Mouse (Mus musculus): Measurements from ENCODE around the gene Lcat. TPM values are rescaled to one million over a fixed set of nuclear protein-coding genes. Genes with fewer than 3 reads are reported as not detected.

Lcat gene
- total and polyA plus RNA-seq, 2 experiments from 2014 or later = 5.6 to 19.3 TPM

GRCm38 (mm10) chr8:105890870-105891269 is 52.3 kb downstream of the Lcat start:
- TF ChIP-seq CTCF (IDR thresholded peaks at IDR 0.05) = no peak
- ATAC-seq (ENCODE audit: low FRiP score) = no peak
- Histone ChIP-seq H3K4me3 (ENCODE audit: low read depth, low read length) (no peak overlapping the region), H3K27ac (ENCODE audit: low read depth, low read length) (no peak overlapping the region), H3K4me2 (ENCODE audit: low read depth, low read length, poor library complexity, severe bottlenecking) (no peak overlapping the region), H3K9ac (replicated peaks; ENCODE audit: low read length, poor library complexity, severe bottlenecking) (no peak overlapping the region), H3K4me1 (ENCODE audit: insufficient read depth, low read length) (no peaks in the 10 kb centered on the region), H3K27me3 (ENCODE audit: insufficient read depth, low read length) (no peaks in the 10 kb centered on the region), H3K36me3 (ENCODE audit: insufficient read depth, low read length) (peaks cover 76% of the 10 kb centered on the region), H3K9me3 (ENCODE audit: low read length) (no peaks in the 10 kb centered on the region)
- 91% methylated on average over 6 of the region's 6 CpGs for WGBS
- no peak for DNase-seq (ENCODE audit: low spot score)

GRCm38 (mm10) chr8:105889756-105890465 is 53.3 kb downstream of the Lcat start:
- Histone ChIP-seq H3K9ac (replicated peaks; ENCODE audit: low read length, poor library complexity, severe bottlenecking) (no peak overlapping the region), H3K36me3 (ENCODE audit: insufficient read depth, low read length) (peaks cover 86% of the 10 kb centered on the region), H3K4me1 (ENCODE audit: insufficient read depth, low read length) (no peaks in the 10 kb centered on the region), H3K27me3 (ENCODE audit: insufficient read depth, low read length) (no peaks in the 10 kb centered on the region), H3K4me3 (ENCODE audit: low read depth, low read length) (no peak overlapping the region), H3K4me2 (ENCODE audit: low read depth, low read length, poor library complexity, severe bottlenecking) (no peak overlapping the region), H3K27ac (ENCODE audit: low read depth, low read length) (no peak overlapping the region), H3K9me3 (ENCODE audit: low read length) (no peaks in the 10 kb centered on the region)
- no peak for ATAC-seq (ENCODE audit: low FRiP score)
- no peak for TF ChIP-seq CTCF (IDR thresholded peaks at IDR 0.05)
- no peak for DNase-seq (ENCODE audit: low spot score)
- WGBS = 91% methylated on average over 12 of the region's 12 CpGs

Small RNA genes within 50 kb of the gene (microRNA-seq; reads per million reads assigned to microRNA genes)
- not detected for gene Mir7074 (ENCODE audit: borderline number of aligned reads)

Other genes with a start within 250 kb of the Lcat start
- 20.6 and 32.0 TPM in 2 replicates for gene Acd, start 242.3 kb downstream of the Lcat start, total RNA-seq (2014; rRNA removed)
- gene Acd, start 242.3 kb downstream of the Lcat start, polyA plus RNA-seq (2015; fragmentation: Nextera tagmentation; extraction: Ambion mirVana) = 84.7 and 93.0 TPM in 2 replicates
- 99.3 and 110 TPM in 2 replicates for gene Pard6a, start 242.2 kb downstream of the Lcat start, total RNA-seq (2014; rRNA removed)
- gene Pard6a, start 242.2 kb downstream of the Lcat start, polyA plus RNA-seq (2015; fragmentation: Nextera tagmentation; extraction: Ambion mirVana) = 71.4 and 73.4 TPM in 2 replicates
- gene 4933405L10Rik, start 235.7 kb downstream of the Lcat start, total RNA-seq (2014; rRNA removed) = not detected in 2 replicates
- gene 4933405L10Rik, start 235.7 kb downstream of the Lcat start, polyA plus RNA-seq (2015; fragmentation: Nextera tagmentation; extraction: Ambion mirVana) = 0.44 and 0.50 TPM in 2 replicates
- 9.8 and 11.2 TPM in 2 replicates for gene Enkd1, start 235.2 kb downstream of the Lcat start, total RNA-seq (2014; rRNA removed)
- gene Enkd1, start 235.2 kb downstream of the Lcat start, polyA plus RNA-seq (2015; fragmentation: Nextera tagmentation; extraction: Ambion mirVana) = 15.4 and 15.6 TPM in 2 replicates
- 47.6 and 64.7 TPM in 2 replicates for gene Gfod2, start 184.7 kb downstream of the Lcat start, total RNA-seq (2014; rRNA removed)
- 60.9 and 67.9 TPM in 2 replicates for gene Gfod2, start 184.7 kb downstream of the Lcat start, polyA plus RNA-seq (2015; fragmentation: Nextera tagmentation; extraction: Ambion mirVana)
- 13.4 and 13.5 TPM in 2 replicates for gene Ranbp10, start 116.0 kb downstream of the Lcat start, total RNA-seq (2014; rRNA removed)
- 4.8 and 6.4 TPM in 2 replicates for gene Ranbp10, start 116.0 kb downstream of the Lcat start, polyA plus RNA-seq (2015; fragmentation: Nextera tagmentation; extraction: Ambion mirVana)
- gene Tsnaxip1, start 115.7 kb downstream of the Lcat start, total RNA-seq (2014; rRNA removed) = 0.14 and 0.16 TPM in 2 replicates
- 0.62 and 0.88 TPM in 2 replicates for gene Tsnaxip1, start 115.7 kb downstream of the Lcat start, polyA plus RNA-seq (2015; fragmentation: Nextera tagmentation; extraction: Ambion mirVana)
- 44.8 and 48.6 TPM in 2 replicates for gene Cenpt, start 90.1 kb downstream of the Lcat start, total RNA-seq (2014; rRNA removed)
- gene Cenpt, start 90.1 kb downstream of the Lcat start, polyA plus RNA-seq (2015; fragmentation: Nextera tagmentation; extraction: Ambion mirVana) = 45.2 and 48.7 TPM in 2 replicates
- 52.0 and 80.1 TPM in 2 replicates for gene Thap11, start 88.2 kb downstream of the Lcat start, total RNA-seq (2014; rRNA removed)
- 40.1 and 42.9 TPM in 2 replicates for gene Thap11, start 88.2 kb downstream of the Lcat start, polyA plus RNA-seq (2015; fragmentation: Nextera tagmentation; extraction: Ambion mirVana)
- 60.7 and 65.2 TPM in 2 replicates for gene Nutf2, start 82.8 kb downstream of the Lcat start, total RNA-seq (2014; rRNA removed)
- 109 and 137 TPM in 2 replicates for gene Nutf2, start 82.8 kb downstream of the Lcat start, polyA plus RNA-seq (2015; fragmentation: Nextera tagmentation; extraction: Ambion mirVana)
- gene Edc4, start 62.5 kb downstream of the Lcat start, total RNA-seq (2014; rRNA removed) = 100 and 125 TPM in 2 replicates
- 45.2 and 45.4 TPM in 2 replicates for gene Edc4, start 62.5 kb downstream of the Lcat start, polyA plus RNA-seq (2015; fragmentation: Nextera tagmentation; extraction: Ambion mirVana)
- gene Nrn1l, start 49.8 kb downstream of the Lcat start, total RNA-seq (2014; rRNA removed) = 1.3 and 1.9 TPM in 2 replicates
- 1.3 TPM in 2 replicates for gene Nrn1l, start 49.8 kb downstream of the Lcat start, polyA plus RNA-seq (2015; fragmentation: Nextera tagmentation; extraction: Ambion mirVana)
- gene Pskh1, start 42.9 kb downstream of the Lcat start, total RNA-seq (2014; rRNA removed) = 23.2 and 23.9 TPM in 2 replicates
- gene Pskh1, start 42.9 kb downstream of the Lcat start, polyA plus RNA-seq (2015; fragmentation: Nextera tagmentation; extraction: Ambion mirVana) = 8.7 and 11.9 TPM in 2 replicates
- 3.6 and 4.0 TPM in 2 replicates for gene Ctrl, start 9.5 kb downstream of the Lcat start, total RNA-seq (2014; rRNA removed)
- gene Ctrl, start 9.5 kb downstream of the Lcat start, polyA plus RNA-seq (2015; fragmentation: Nextera tagmentation; extraction: Ambion mirVana) = 3.2 and 3.9 TPM in 2 replicates
- 44.9 and 85.1 TPM in 2 replicates for gene Psmb10, start 4.9 kb downstream of the Lcat start, total RNA-seq (2014; rRNA removed)
- 110 and 122 TPM in 2 replicates for gene Psmb10, start 4.9 kb downstream of the Lcat start, polyA plus RNA-seq (2015; fragmentation: Nextera tagmentation; extraction: Ambion mirVana)
- gene Slc12a4, start 22.7 kb upstream of the Lcat start, total RNA-seq (2014; rRNA removed) = 11.8 and 12.1 TPM in 2 replicates
- gene Slc12a4, start 22.7 kb upstream of the Lcat start, polyA plus RNA-seq (2015; fragmentation: Nextera tagmentation; extraction: Ambion mirVana) = 9.6 and 12.0 TPM in 2 replicates
- gene Dpep3, start 36.0 kb upstream of the Lcat start, total RNA-seq (2014; rRNA removed) = not detected in 2 replicates
- not detected in 2 replicates for gene Dpep3, start 36.0 kb upstream of the Lcat start, polyA plus RNA-seq (2015; fragmentation: Nextera tagmentation; extraction: Ambion mirVana)
- gene Dus2, start 48.0 kb upstream of the Lcat start, total RNA-seq (2014; rRNA removed) = 16.3 and 18.8 TPM in 2 replicates
- 21.3 and 22.2 TPM in 2 replicates for gene Dus2, start 48.0 kb upstream of the Lcat start, polyA plus RNA-seq (2015; fragmentation: Nextera tagmentation; extraction: Ambion mirVana)
- not detected in 2 replicates for gene Dpep2nb, start 62.6 kb upstream of the Lcat start, total RNA-seq (2014; rRNA removed)
- gene Dpep2nb, start 62.6 kb upstream of the Lcat start, polyA plus RNA-seq (2015; fragmentation: Nextera tagmentation; extraction: Ambion mirVana) = not detected in 2 replicates
- 29.7 and 36.3 TPM in 2 replicates for gene Ddx28, start 68.5 kb upstream of the Lcat start, total RNA-seq (2014; rRNA removed)
- 22.8 and 22.9 TPM in 2 replicates for gene Ddx28, start 68.5 kb upstream of the Lcat start, polyA plus RNA-seq (2015; fragmentation: Nextera tagmentation; extraction: Ambion mirVana)
- 16.5 and 18.0 TPM in 2 replicates for gene Nfatc3, start 115.5 kb upstream of the Lcat start, total RNA-seq (2014; rRNA removed)
- gene Nfatc3, start 115.5 kb upstream of the Lcat start, polyA plus RNA-seq (2015; fragmentation: Nextera tagmentation; extraction: Ambion mirVana) = 1.8 and 2.7 TPM in 2 replicates
- gene Esrp2, start 193.6 kb upstream of the Lcat start, total RNA-seq (2014; rRNA removed) = 0.77 TPM in 1 of 2 replicates, not detected in the other
- gene Esrp2, start 193.6 kb upstream of the Lcat start, polyA plus RNA-seq (2015; fragmentation: Nextera tagmentation; extraction: Ambion mirVana) = 0.31 TPM in 1 of 2 replicates, not detected in the other
- 21.3 and 22.5 TPM in 2 replicates for gene Pla2g15, start 207.0 kb upstream of the Lcat start, total RNA-seq (2014; rRNA removed)
- 16.7 and 18.7 TPM in 2 replicates for gene Pla2g15, start 207.0 kb upstream of the Lcat start, polyA plus RNA-seq (2015; fragmentation: Nextera tagmentation; extraction: Ambion mirVana)
- gene Slc7a6, start 225.5 kb upstream of the Lcat start, total RNA-seq (2014; rRNA removed) = 37.1 and 44.3 TPM in 2 replicates
- 40.2 and 41.7 TPM in 2 replicates for gene Slc7a6, start 225.5 kb upstream of the Lcat start, polyA plus RNA-seq (2015; fragmentation: Nextera tagmentation; extraction: Ambion mirVana)